Mouse (Mus musculus) adrenal gland, postnatal 36 days (tissue): Measurements from ENCODE around the gene Ptpdc1. TPM values are rescaled to one million over a fixed set of nuclear protein-coding genes. Genes with fewer than 3 reads are reported as not detected.

Source experiments
- DNase-seq, 2 experiments: peaks; one replicate each; pipeline ENCODE4 v3.0.0; 2021; ENCODE audit warnings: mixed read lengths in 1 of 2
- total RNA-seq, 2 experiments: library from RNA; stranded (reverse); gene quantifications; 2 replicates each; pipeline ENCODE4 v1.2.3; 2021

The Ptpdc1 gene
- total RNA-seq, 2 experiments from 2014 or later: 5.0 to 6.3 TPM

- peak; percentile 46 to 70 for DNase-seq
Observed at GRCm38 (mm10) chr13:48655637-48656036, 30.2 kb upstream of the Ptpdc1 start.

- peak; percentile 70 to 78 for DNase-seq
Observed at GRCm38 (mm10) chr13:48653788-48654770, 28.6 kb upstream of the Ptpdc1 start.

DNA sequence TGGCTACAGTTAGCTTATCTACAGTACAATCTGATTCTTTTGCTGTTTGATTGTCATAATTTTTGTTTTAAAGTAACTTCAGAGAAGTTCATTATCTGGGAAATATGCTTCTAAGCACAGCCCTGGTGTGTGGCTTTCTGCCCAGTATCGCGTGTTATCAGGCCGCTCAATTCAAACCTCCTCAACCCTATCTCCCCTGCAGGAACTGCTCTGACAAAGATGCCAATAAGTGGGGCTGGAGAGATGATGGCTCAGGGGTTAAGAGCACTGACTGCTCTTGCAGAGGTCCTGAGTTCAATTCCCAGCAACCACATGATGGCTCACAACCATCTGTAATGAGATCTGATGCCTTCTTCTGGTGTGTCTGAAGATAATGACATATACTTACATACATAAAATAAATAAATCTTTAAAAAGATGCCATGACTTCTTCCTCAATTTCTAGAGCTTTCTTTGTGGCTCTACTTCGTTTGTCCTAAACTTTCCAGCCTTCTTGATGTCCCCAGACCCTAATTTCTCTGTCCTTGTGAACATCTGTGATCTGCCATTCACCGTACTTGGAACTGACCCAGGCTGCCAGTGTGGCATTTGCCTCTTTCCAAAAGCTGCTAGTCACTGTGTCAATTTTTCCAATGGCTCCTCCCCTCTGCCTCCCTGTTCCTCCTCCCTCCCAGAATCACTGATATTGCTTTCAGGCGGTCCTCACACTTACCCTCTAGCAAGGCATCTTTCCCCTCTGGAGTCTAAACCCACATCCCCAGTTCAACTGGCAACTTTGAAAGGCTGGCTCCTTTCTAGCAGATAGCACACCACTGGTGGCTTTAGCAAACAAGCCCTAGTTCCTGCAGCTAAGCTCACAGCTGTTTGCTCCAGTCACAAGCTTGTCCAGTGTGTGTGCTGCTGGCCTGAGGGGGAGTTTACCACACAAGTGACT lies 25.9 kb upstream of the Ptpdc1 start:
- DNase-seq: no peak

DNA sequence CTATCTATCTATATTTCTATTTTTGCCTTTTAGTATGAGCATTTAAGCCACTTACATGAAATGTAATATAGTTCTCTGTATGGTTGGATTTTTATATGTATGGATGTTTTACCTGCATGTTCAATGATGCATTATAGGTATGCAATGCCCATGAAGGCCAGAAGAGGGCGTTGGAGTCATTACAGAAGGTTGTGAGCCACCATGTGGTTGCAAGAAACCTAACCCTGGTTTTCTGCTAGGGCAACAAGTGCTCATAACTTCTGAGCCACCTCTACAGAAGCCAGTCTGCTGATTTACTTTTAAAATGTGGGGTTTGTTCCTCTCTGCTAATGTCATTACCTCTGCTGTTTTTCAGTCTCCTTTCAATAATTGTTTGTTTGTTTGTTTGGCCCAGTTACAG lies 25.2 kb upstream of the Ptpdc1 start:
- DNase-seq: no peak

- DNase-seq: no peak
Observed at GRCm38 (mm10) chr13:48646696-48647095, 21.2 kb upstream of the Ptpdc1 start.

- no peak for DNase-seq
Observed at GRCm38 (mm10) chr13:48643991-48644390, 18.5 kb upstream of the Ptpdc1 start.

DNA sequence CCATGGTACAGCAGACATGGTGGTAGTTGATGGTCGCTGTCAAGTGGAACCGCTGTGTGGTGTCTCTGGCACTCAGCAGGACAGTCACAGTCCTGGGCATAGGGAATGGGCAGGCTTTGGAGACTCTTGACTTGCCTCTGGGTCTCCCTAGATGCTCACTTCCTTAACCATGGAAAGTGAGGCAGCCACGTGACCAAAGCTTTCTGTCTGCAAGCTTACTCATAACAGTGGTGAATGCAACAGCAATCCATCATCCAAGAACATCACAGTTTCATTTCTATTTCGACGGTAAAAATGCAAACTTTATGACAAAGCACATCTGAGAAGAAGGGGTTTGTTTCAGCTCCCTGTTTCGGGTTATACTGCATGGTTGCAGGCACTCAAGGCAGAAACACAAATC lies 17.6 kb upstream of the Ptpdc1 start:
- DNase-seq: no peak

- peak; percentile 52 to 65 for DNase-seq
Observed at GRCm38 (mm10) chr13:48639570-48639969, 14.1 kb upstream of the Ptpdc1 start.

DNA sequence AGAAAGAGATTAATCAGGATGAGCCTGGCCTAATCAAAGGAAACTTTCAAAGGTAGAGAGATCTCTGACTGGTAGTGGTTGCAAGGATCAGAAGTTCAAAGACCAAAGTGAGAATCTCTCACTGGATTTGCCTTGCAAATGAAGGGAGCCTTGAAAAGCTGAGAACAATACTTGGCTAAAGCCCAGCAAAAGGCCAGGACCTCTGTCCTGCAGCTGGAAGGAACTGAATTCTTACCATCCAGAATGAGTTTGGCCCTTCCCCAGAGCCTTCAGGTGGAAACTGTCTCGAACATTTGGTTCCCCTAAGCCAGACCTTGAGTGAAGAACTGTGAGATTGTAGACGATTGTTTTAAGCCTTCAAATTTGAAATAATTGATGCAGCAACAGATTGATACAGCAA lies 12.2 kb upstream of the Ptpdc1 start:
- no peak for DNase-seq

- no peak for DNase-seq
Observed at GRCm38 (mm10) chr13:48631691-48632090, 6.2 kb upstream of the Ptpdc1 start.

DNA sequence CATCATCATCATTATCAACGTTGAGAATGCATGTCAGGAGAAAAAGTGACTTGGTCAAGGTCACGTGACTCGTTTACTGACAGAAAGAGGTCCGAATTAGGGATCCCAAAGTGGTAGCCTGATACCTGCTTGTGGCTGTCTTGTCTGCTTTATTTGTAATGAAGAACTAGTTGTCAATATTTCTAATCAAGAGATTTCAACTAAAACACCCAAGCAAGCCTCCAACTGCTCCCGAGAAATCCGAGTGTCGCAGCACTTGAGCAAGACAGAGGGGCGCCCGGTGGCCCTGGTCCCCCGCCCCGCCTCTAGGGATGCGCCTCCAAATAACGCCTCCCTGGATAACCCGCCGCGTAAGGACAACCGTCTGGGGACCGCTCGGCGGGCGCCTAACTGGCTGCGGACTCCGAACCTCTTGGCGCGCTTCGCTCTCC lies 481 bp downstream of the Ptpdc1 start:
- no peak for DNase-seq

DNA sequence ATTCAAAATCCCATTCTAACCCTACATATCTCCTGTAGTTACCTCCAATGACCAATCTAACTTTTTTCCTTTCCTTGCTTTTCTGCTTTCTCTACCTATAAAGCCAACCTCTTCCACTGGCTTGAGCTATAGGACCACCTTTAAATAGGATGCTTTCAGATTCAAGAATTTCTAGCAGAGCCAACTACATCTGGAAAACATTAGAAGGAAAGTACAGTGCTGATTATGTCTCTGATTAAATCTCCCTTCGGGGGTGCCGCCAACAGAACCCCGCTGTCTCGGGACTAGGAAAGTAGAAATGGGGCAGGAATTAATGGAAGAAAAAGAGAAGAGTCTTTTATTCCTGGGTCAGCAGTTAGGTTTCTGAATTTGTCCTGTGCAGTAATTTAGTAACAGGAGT lies 6.6 kb downstream of the Ptpdc1 start:
- no peak for DNase-seq

DNA sequence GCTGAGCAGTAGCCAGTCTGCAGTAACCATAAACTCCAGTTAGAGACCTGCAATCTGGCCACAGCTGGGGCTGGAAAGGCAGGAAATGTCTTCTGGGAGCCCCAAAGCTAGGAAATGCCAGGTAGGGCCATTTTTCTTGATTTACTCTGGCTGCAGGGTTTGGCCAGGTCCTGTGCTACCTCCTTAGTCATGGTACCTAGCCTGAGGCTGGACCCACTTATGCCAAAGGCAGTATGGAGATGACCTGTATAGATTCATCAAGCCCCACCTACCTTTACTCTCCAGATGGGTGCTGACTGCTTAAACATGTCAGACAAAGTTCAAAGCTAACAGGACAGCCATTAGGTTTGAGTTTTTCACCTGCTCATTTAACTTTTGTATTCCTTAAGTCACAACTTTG lies 7.7 kb downstream of the Ptpdc1 start:
- no peak for DNase-seq

DNA sequence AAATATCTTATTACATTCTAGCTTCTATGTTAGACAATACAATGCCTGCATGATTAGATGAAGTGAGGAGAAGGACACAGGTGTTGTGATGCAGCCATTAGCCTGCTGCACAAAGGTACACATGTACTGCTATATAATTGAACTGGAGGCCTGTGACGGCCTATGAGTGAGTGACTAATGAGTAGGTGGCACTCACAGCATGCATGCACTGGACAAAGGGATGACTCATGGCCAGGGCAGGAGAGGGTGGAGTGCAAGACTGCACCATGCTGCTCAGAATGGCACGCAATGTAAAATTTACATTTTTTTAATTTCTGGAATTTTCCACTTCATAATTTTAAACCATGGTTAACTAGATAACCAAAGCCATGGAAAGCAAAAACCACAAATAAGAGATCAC lies 10.9 kb downstream of the Ptpdc1 start:
- no peak for DNase-seq

DNA sequence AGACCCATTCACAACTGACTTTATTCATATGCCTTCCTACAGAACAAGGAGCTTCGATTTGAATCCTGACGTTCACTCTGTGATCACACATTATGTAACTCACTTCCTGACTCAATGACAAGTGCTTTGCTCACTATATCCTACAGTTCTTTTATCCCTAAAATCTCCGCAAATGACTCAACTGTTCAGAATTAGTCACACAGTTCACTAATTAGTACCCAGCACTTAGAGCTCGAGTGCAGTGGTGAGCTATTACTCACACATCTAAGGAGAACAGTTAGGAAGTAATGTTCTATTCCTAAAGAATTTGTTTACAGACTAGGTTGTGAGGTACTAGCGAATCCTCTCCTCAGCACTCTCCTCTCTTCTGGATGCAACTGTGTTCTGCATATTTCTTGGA lies 16.4 kb downstream of the Ptpdc1 start:
- DNase-seq: no peak

DNA sequence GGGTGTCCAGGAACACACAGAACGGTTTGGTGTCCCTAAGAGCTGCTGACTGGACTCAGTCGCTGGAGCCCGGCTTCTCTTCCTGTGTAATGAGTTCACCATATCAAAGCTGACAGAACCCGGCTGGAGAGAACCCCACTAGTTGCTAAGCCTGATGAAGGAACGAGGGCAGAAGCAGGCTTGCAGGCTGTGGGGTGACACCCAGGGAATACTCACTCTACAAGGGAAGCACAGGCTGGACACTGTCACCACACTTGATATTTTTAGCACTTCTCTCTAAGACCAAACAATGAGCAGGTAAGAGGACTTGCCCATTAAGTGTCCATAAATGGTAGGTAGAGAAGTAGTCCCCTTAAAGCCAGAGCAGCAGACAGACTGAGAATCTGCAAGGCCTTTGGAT lies 20.9 kb downstream of the Ptpdc1 start:
- DNase-seq: no peak

DNA sequence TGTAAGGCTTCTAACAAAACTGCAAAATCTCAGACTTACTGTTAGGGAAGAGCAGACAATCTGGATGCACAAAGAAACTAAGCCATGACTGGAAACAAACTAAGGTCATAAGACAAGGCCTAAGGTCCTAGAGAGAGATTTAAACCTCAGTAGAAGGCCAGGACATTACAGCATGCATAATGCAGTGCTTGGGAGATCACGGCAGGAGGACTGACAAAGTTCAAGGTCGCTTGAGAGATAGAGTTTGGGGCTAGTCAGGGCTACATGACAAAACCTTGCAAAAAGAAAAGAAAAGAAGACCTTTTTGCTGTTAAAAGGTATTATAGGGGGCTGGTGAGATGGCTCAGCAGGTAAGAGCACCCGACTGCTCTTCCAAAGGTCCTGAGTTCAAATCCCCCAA lies 22.2 kb downstream of the Ptpdc1 start:
- DNase-seq: no peak

DNA sequence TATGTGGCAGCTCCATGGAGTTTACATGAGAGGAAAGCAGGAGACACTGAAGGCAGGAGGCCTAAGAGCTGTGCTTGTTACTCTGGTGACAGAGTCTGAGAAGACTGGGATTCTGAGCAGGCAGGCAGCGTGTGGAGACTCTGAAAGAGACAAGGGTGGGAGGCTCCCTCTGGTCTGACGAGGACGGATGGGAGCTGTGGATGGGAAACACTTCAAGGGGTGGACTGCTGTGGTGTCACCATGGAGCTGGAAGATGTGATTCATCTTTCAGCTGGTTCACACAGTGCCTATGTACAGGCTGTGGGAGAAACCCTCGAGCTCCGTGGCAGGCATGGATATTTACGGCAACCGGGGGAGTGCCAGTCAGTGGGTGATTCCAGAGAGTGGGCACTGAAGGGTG lies 30.9 kb downstream of the Ptpdc1 start:
- DNase-seq: no peak

DNA sequence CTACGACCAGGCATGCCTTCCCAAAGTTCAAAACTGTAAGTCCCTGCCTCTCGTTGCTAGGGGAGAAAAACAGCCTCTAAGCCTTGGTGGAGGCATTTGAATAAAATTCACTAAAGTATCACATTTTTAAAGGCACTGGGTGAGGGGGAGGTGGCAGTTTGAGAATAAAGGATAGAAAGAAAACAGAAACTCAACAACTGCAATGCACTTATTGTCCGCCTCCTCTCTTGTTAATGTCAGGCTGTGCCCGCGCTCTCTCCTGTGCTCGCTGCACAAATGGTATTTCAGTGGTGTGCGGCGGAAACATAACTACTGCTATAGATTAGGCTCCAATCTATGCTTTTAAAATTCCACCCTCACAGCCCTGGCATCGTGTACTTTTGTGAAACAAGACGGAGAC lies 31.4 kb downstream of the Ptpdc1 start:
- DNase-seq: no peak

- DNase-seq: no peak
Observed at GRCm38 (mm10) chr13:48593181-48593580, 32.3 kb downstream of the Ptpdc1 start.

GRCm38 (mm10) chr13:48590743-48591142 lies 34.7 kb downstream of the Ptpdc1 start:
- DNase-seq: no peak

DNA sequence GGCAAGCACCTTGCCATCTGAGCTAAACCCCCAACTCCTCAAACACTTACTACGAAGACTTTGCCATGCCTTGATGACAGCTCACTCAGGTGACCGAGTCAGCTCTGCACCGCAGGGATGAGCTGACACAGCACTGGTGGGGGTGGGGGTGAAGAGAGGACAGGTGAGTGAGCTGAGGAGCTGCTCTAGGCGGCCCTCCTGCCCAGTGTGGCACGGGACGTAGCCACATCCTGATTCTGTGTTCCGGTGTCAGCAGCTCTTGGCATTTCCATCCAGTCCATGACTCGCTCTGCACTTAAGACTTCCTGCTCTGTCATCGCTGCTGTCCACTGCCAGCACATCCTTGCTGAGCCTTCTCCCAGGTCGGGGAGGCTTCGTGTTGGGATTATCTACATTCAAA lies 38.1 kb downstream of the Ptpdc1 start:
- no peak for DNase-seq

GRCm38 (mm10) chr13:48586496-48586895 lies 39.0 kb downstream of the Ptpdc1 start:
- no peak for DNase-seq
